Mouse (Mus musculus): ENCODE data around the gene Erv3.

Gene Erv3

GRCm38 (mm10) chr2:131820932-131821707, 38.4 kb downstream of the Erv3 start:
- peak; percentile 90 to 96 for DNase-seq

GRCm38 (mm10) chr2:131820088-131820675, 39.4 kb downstream of the Erv3 start:
- DNase-seq = peak; percentile 91

DNA sequence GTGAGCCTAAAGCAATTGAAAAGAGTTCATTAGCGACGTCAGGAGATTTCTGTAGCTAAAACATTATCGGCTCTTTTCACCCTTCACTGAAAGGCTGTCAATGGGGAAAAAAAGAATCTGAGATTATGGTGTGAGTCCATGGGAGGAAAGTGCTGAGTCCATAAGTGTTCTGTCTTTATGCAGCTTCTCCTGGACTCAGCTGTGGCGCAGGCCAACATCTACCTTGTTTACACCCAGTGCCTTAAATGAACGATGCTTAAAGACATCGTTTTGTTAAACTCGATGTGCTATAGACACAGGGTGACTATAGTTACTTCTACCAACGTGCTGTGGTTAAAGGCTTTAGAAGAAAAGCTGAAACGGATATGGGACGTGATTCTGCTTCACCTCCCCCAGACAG, 45.2 kb downstream of the Erv3 start:
- DNase-seq = no peak

- no peak for DNase-seq
Measured at GRCm38 (mm10) chr2:131813437-131813836, 46.1 kb downstream of the Erv3 start.

GRCm38 (mm10) chr2:131812480-131813137, 46.9 kb downstream of the Erv3 start:
- peak; percentile 89 to 93 for DNase-seq

GRCm38 (mm10) chr2:131811607-131812006, 47.9 kb downstream of the Erv3 start:
- no peak for DNase-seq

GRCm38 (mm10) chr2:131808856-131809255, 50.7 kb downstream of the Erv3 start:
- DNase-seq = no peak

DNA sequence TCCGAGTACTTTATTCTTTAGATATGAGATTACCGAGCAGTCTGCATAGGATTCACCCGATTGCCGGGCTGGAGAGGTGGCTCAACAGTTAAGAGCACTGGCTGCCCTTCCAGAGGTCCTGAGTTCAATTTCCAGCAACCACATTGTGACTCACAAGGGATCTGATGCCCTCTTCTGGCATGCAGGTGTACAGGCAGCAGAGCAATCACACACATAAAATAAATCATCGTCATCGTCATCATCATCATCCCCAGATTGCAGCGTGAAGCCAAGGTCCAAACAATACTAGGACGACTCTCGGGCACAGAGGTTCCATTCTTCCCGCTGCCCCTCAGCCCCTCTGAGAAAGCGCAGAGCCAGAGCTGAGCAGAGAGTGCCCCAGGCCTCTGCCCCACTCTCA, 51.9 kb downstream of the Erv3 start:
- DNase-seq = no peak

GRCm38 (mm10) chr2:131806863-131807262, 52.7 kb downstream of the Erv3 start:
- no peak for DNase-seq

DNA sequence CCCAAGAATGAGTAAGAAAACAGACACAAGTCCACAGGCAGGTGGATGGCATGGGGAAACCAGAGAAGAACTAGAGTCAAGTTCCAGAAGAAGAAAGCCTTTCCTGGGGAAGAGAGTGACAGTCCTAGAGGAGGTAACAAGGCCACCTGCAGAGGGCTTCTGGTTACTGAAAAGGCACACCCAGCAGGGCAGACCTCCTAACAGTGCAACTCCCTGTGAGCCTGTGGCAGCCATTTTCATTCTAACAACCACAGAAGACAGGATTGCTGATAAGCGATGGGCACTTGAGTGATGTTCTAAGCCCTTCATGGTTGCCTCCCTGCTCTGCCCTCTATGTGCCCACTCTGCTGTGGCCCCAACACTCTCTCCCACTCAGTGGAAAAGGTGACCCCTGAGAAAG, 54.2 kb downstream of the Erv3 start:
- no peak for DNase-seq

GRCm38 (mm10) chr2:131803801-131804200, 55.7 kb downstream of the Erv3 start:
- no peak for DNase-seq
